Mouse (Mus musculus) T-helper 1 cell (primary cell): ENCODE measurements around the gene Rtkn2.

Experiments used
- in situ Hi-C: fragments of 300-600 bp; cut with MboI, MseI; formaldehyde crosslinking; loops from one replicate; pipeline ENCODE4 v1.15.1; 2025; ENCODE audit warnings: high pct_unique_total_duplicates

Gene Rtkn2

GRCm38 (mm10) chr10:67995356-67995755 is 16.0 kb downstream of the Rtkn2 start:
- in situ Hi-C loops: loop anchor here (5.0 kb wide), 1 partner anchor 82 kb away; no protein-coding TSS in a partner anchor

GRCm38 (mm10) chr10:67996171-67996570 is 16.8 kb downstream of the Rtkn2 start:
- in situ Hi-C loops: loop anchor here (5.0 kb wide), 1 partner anchor 81 kb away; no protein-coding TSS in a partner anchor

- in situ Hi-C loops: loop anchor here (5.0 kb wide), 1 partner anchor 79 kb away; no protein-coding TSS in a partner anchor
Measured at GRCm38 (mm10) chr10:67998116-67998635, 18.8 kb downstream of the Rtkn2 start.

GRCm38 (mm10) chr10:67999170-67999569 is 19.8 kb downstream of the Rtkn2 start:
- in situ Hi-C loops: loop anchor here (5.0 kb wide), 1 partner anchor 78 kb away; no protein-coding TSS in a partner anchor

GRCm38 (mm10) chr10:68001456-68001855 is 22.1 kb downstream of the Rtkn2 start:
- in situ Hi-C loops: no loop called here

- in situ Hi-C loops: no loop called here
Measured at GRCm38 (mm10) chr10:68003651-68004422, 24.5 kb downstream of the Rtkn2 start.

GRCm38 (mm10) chr10:68005404-68005803 is 26.0 kb downstream of the Rtkn2 start:
- in situ Hi-C loops: no loop called here

GRCm38 (mm10) chr10:68006491-68006890 is 27.1 kb downstream of the Rtkn2 start:
- in situ Hi-C loops: no loop called here

- in situ Hi-C loops: no loop called here
Measured at GRCm38 (mm10) chr10:68007103-68007502, 27.7 kb downstream of the Rtkn2 start.

GRCm38 (mm10) chr10:68008198-68008955 is 29.0 kb downstream of the Rtkn2 start:
- in situ Hi-C loops: no loop called here

- in situ Hi-C loops: no loop called here
Measured at GRCm38 (mm10) chr10:68009301-68009700, 29.9 kb downstream of the Rtkn2 start.

- in situ Hi-C loops: no loop called here
Measured at GRCm38 (mm10) chr10:68009867-68010266, 30.5 kb downstream of the Rtkn2 start.

- in situ Hi-C loops: no loop called here
Measured at GRCm38 (mm10) chr10:68013137-68013536, 33.8 kb downstream of the Rtkn2 start.

- in situ Hi-C loops: no loop called here
Measured at GRCm38 (mm10) chr10:68020755-68021154, 41.4 kb downstream of the Rtkn2 start.

- in situ Hi-C loops: no loop called here
Measured at GRCm38 (mm10) chr10:68025660-68026059, 46.3 kb downstream of the Rtkn2 start.

- in situ Hi-C loops: no loop called here
Measured at GRCm38 (mm10) chr10:68028327-68029080, 49.1 kb downstream of the Rtkn2 start.

- in situ Hi-C loops: no loop called here
Measured at GRCm38 (mm10) chr10:68029081-68029626, 49.8 kb downstream of the Rtkn2 start.

- in situ Hi-C loops: no loop called here
Measured at GRCm38 (mm10) chr10:68030027-68030426, 50.7 kb downstream of the Rtkn2 start.

- in situ Hi-C loops: no loop called here
Measured at GRCm38 (mm10) chr10:68035707-68036367, 56.5 kb downstream of the Rtkn2 start.

- in situ Hi-C loops: no loop called here
Measured at GRCm38 (mm10) chr10:68036368-68036980, 57.1 kb downstream of the Rtkn2 start.
